Mouse (Mus musculus): Measurements from ENCODE around the gene Map7d1. TPM values are rescaled to one million over a fixed set of nuclear protein-coding genes. Genes with fewer than 3 reads are reported as not detected.

Map7d1 gene
- polyA plus RNA-seq, 1 experiment, result 47.3 TPM

GRCm38 (mm10) chr4:126252411-126253237 is 3.5 kb downstream of the Map7d1 start:
- H3K27ac ChIP-seq (ENCODE audit: insufficient read depth, low read depth, low read length), result no peak overlapping the region
- 85% methylated on average over 17 of the region's 17 CpGs for WGBS
- H3K36me3 ChIP-seq (ENCODE audit: control insufficient read depth, insufficient read depth, low read length), result no peaks in the 10 kb centered on the region
- H3K27me3 ChIP-seq (ENCODE audit: control insufficient read depth, insufficient read depth, low read length), result no peaks in the 10 kb centered on the region
- no peak overlapping the region for H3K4me3 ChIP-seq (ENCODE audit: low read depth, low read length)
- peaks cover 10% of the 10 kb centered on the region for H3K4me1 ChIP-seq (ENCODE audit: control insufficient read depth, insufficient read depth, insufficient read length, low read length)
- TF ChIP-seq CTCF (IDR thresholded peaks at IDR 0.05; ENCODE audit: extremely low read depth, insufficient read length, insufficient replicate concordance, low read depth, low read length), result no peak
- no peak for TF ChIP-seq POLR2A (IDR thresholded peaks at IDR 0.05; ENCODE audit: low read depth, low read length)

GRCm38 (mm10) chr4:126251655-126252254 is 4.4 kb downstream of the Map7d1 start:
- Histone ChIP-seq H3K27me3 (ENCODE audit: control insufficient read depth, insufficient read depth, low read length) (no peaks in the 10 kb centered on the region), H3K36me3 (ENCODE audit: control insufficient read depth, insufficient read depth, low read length) (no peaks in the 10 kb centered on the region), H3K4me3 (ENCODE audit: low read depth, low read length) (no peak overlapping the region), H3K4me1 (ENCODE audit: control insufficient read depth, insufficient read depth, insufficient read length, low read length) (peaks cover 7% of the 10 kb centered on the region), H3K27ac (ENCODE audit: insufficient read depth, low read depth, low read length) (0 out of 2 replicates have a peak overlapping the region, but pooled peaks have one; percentile 15)
- WGBS, result 66% methylated on average over 11 of the region's 11 CpGs
- TF ChIP-seq POLR2A (IDR thresholded peaks at IDR 0.05; ENCODE audit: low read depth, low read length) (no peak), CTCF (IDR thresholded peaks at IDR 0.05; ENCODE audit: extremely low read depth, insufficient read length, insufficient replicate concordance, low read depth, low read length) (no peak)

- 60% methylated on average over 4 of the region's 4 CpGs for WGBS
- H3K27me3 ChIP-seq (ENCODE audit: control insufficient read depth, insufficient read depth, low read length), result no peaks in the 10 kb centered on the region
- no peak overlapping the region for H3K27ac ChIP-seq (ENCODE audit: insufficient read depth, low read depth, low read length)
- H3K4me1 ChIP-seq (ENCODE audit: control insufficient read depth, insufficient read depth, insufficient read length, low read length), result peaks cover 7% of the 10 kb centered on the region
- H3K36me3 ChIP-seq (ENCODE audit: control insufficient read depth, insufficient read depth, low read length), result no peaks in the 10 kb centered on the region
- TF ChIP-seq POLR2A (IDR thresholded peaks at IDR 0.05; ENCODE audit: low read depth, low read length) (no peak), CTCF (IDR thresholded peaks at IDR 0.05; ENCODE audit: extremely low read depth, insufficient read length, insufficient replicate concordance, low read depth, low read length) (no peak)
- no peak overlapping the region for H3K4me3 ChIP-seq (ENCODE audit: low read depth, low read length)
Observed at GRCm38 (mm10) chr4:126250659-126251058, 5.5 kb downstream of the Map7d1 start.

- 55% methylated on average over 11 of the region's 11 CpGs for WGBS
- Histone ChIP-seq H3K27ac (ENCODE audit: insufficient read depth, low read depth, low read length) (no peak overlapping the region), H3K4me3 (ENCODE audit: low read depth, low read length) (no peak overlapping the region), H3K27me3 (ENCODE audit: control insufficient read depth, insufficient read depth, low read length) (no peaks in the 10 kb centered on the region), H3K36me3 (ENCODE audit: control insufficient read depth, insufficient read depth, low read length) (no peaks in the 10 kb centered on the region), H3K4me1 (ENCODE audit: control insufficient read depth, insufficient read depth, insufficient read length, low read length) (peaks cover 2% of the 10 kb centered on the region; the same call in 1 of the 2 replicates)
- no peak for TF ChIP-seq CTCF (IDR thresholded peaks at IDR 0.05; ENCODE audit: extremely low read depth, insufficient read length, insufficient replicate concordance, low read depth, low read length)
- no peak for TF ChIP-seq POLR2A (IDR thresholded peaks at IDR 0.05; ENCODE audit: low read depth, low read length)
Observed at GRCm38 (mm10) chr4:126248261-126248868, 7.8 kb downstream of the Map7d1 start.

GRCm38 (mm10) chr4:126246202-126246889 is 9.8 kb downstream of the Map7d1 start:
- H3K4me1 ChIP-seq (ENCODE audit: control insufficient read depth, insufficient read depth, insufficient read length, low read length), result no peaks in the 10 kb centered on the region
- H3K36me3 ChIP-seq (ENCODE audit: control insufficient read depth, insufficient read depth, low read length), result peaks cover 5% of the 10 kb centered on the region
- no peak overlapping the region for H3K27ac ChIP-seq (ENCODE audit: insufficient read depth, low read depth, low read length)
- H3K27me3 ChIP-seq (ENCODE audit: control insufficient read depth, insufficient read depth, low read length), result no peaks in the 10 kb centered on the region
- H3K4me3 ChIP-seq (ENCODE audit: low read depth, low read length), result no peak overlapping the region
- WGBS, result 79% methylated on average over 13 of the region's 13 CpGs
- TF ChIP-seq POLR2A (IDR thresholded peaks at IDR 0.05; ENCODE audit: low read depth, low read length) (no peak), CTCF (IDR thresholded peaks at IDR 0.05; ENCODE audit: extremely low read depth, insufficient read length, insufficient replicate concordance, low read depth, low read length) (no peak)

GRCm38 (mm10) chr4:126242510-126242909 is 13.6 kb downstream of the Map7d1 start:
- no peak for TF ChIP-seq POLR2A (IDR thresholded peaks at IDR 0.05; ENCODE audit: low read depth, low read length)
- TF ChIP-seq CTCF (IDR thresholded peaks at IDR 0.05; ENCODE audit: extremely low read depth, insufficient read length, insufficient replicate concordance, low read depth, low read length), result no peak
- H3K4me1 ChIP-seq (ENCODE audit: control insufficient read depth, insufficient read depth, insufficient read length, low read length), result peaks cover 2% of the 10 kb centered on the region; the same call in 1 of the 2 replicates
- H3K27me3 ChIP-seq (ENCODE audit: control insufficient read depth, insufficient read depth, low read length), result no peaks in the 10 kb centered on the region
- no peak overlapping the region for H3K4me3 ChIP-seq (ENCODE audit: low read depth, low read length)
- H3K36me3 ChIP-seq (ENCODE audit: control insufficient read depth, insufficient read depth, low read length), result peaks cover 14% of the 10 kb centered on the region
- 91% methylated on average over 6 of the region's 6 CpGs for WGBS
- H3K27ac ChIP-seq (ENCODE audit: insufficient read depth, low read depth, low read length), result no peak overlapping the region

Measured in small intestine, adult 2 months (tissue).